Mouse (Mus musculus): ENCODE measurements around the gene Phactr2. TPM values are rescaled to one million over a fixed set of nuclear protein-coding genes. Genes with fewer than 3 reads are reported as not detected.

Phactr2 gene
- polyA plus RNA-seq, 2 experiments, result 1.5 to 3.5 TPM

- Histone ChIP-seq H3K9ac (replicated peaks) (no peak overlapping the region), H3K27ac (no peak overlapping the region), H3K4me1 (replicated peaks; ENCODE audit: control insufficient read depth in 2 of 2, insufficient read depth in 2 of 2, low read length in 1 of 2) (no peaks in the 10 kb centered on the region), H3K27me3 (ENCODE audit: control insufficient read depth, insufficient read depth, low read length) (no peaks in the 10 kb centered on the region), H3K36me3 (replicated peaks; ENCODE audit: control insufficient read depth, insufficient read depth, low read depth) (no peaks in the 10 kb centered on the region), H3K4me2 (ENCODE audit: low read depth) (no peak overlapping the region), H3K9me3 (ENCODE audit: control insufficient read depth, low read length) (no peaks in the 10 kb centered on the region), H3K4me3 (ENCODE audit: insufficient read depth in 1 of 2, low read depth in 2 of 2, low read length in 2 of 2) (no peak overlapping the region)
- 58% methylated on average over 4 of the region's 4 CpGs for WGBS (ENCODE audit: insufficient replicate concordance)
- no peak for ATAC-seq (ENCODE audit: insufficient read depth)
- no peak for DNase-seq (ENCODE audit: low read depth in 3 of 3, low spot score in 3 of 3)
- TF ChIP-seq EP300 (IDR thresholded peaks at IDR 0.05; ENCODE audit: low read depth) (no peak), CTCF (IDR thresholded peaks at IDR 0.05; ENCODE audit: low read depth) (no peak)
Measured at GRCm38 (mm10) chr10:13283441-13283840, 190.8 kb downstream of the Phactr2 start.

DNA sequence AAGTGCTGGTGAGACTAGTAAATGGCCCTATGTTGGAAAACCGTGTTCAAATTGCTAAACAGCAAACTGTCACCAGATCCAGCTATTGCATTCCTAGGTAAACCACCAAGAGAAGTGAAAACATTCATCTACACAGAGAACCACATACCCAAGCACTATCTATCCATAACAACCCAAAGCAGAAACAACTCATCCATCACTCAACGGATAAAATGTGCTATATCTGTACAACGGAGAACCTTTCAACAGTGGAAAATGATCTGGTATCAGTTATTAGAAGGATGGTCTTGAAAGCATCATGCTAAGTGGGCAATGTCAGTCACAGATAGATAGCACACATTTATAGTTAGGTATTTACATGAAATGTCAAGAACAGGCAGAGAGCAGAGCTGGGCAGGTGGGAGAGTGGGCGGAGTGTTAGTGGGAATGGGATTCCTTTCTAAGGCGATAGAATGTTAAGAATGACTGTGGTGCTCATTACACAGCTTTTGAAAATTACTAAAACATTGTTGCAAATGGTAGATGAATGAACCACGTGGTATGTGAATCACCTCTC, 193.8 kb downstream of the Phactr2 start:
- no peak overlapping the region for H3K4me2 ChIP-seq (ENCODE audit: low read depth)
- TF ChIP-seq EP300 (IDR thresholded peaks at IDR 0.05; ENCODE audit: low read depth) (no peak), CTCF (IDR thresholded peaks at IDR 0.05; ENCODE audit: low read depth) (no peak)
- WGBS (ENCODE audit: insufficient replicate concordance), result 58% methylated on average over 6 of the region's 6 CpGs
- no peak overlapping the region for H3K9ac ChIP-seq (replicated peaks)
- no peak overlapping the region for H3K4me3 ChIP-seq (ENCODE audit: insufficient read depth in 1 of 2, low read depth in 2 of 2, low read length in 2 of 2)
- no peaks in the 10 kb centered on the region for H3K9me3 ChIP-seq (ENCODE audit: control insufficient read depth, low read length)
- no peaks in the 10 kb centered on the region for H3K27me3 ChIP-seq (ENCODE audit: control insufficient read depth, insufficient read depth, low read length)
- DNase-seq (ENCODE audit: low read depth in 3 of 3, low spot score in 3 of 3) (no peak), ATAC-seq (ENCODE audit: insufficient read depth) (no peak)
- H3K27ac ChIP-seq, result no peak overlapping the region
- H3K36me3 ChIP-seq (replicated peaks; ENCODE audit: control insufficient read depth, insufficient read depth, low read depth), result no peaks in the 10 kb centered on the region
- no peaks in the 10 kb centered on the region for H3K4me1 ChIP-seq (replicated peaks; ENCODE audit: control insufficient read depth in 2 of 2, insufficient read depth in 2 of 2, low read length in 1 of 2)

GRCm38 (mm10) chr10:13276298-13276697, 197.9 kb downstream of the Phactr2 start:
- 56% methylated on average over 5 of the region's 5 CpGs for WGBS (ENCODE audit: insufficient replicate concordance)
- ATAC-seq (ENCODE audit: insufficient read depth) (no peak), DNase-seq (ENCODE audit: low read depth in 3 of 3, low spot score in 3 of 3) (no peak)
- Histone ChIP-seq H3K27ac (no peak overlapping the region), H3K4me3 (ENCODE audit: insufficient read depth in 1 of 2, low read depth in 2 of 2, low read length in 2 of 2) (no peak overlapping the region), H3K4me2 (ENCODE audit: low read depth) (no peak overlapping the region), H3K4me1 (replicated peaks; ENCODE audit: control insufficient read depth in 2 of 2, insufficient read depth in 2 of 2, low read length in 1 of 2) (no peaks in the 10 kb centered on the region), H3K36me3 (replicated peaks; ENCODE audit: control insufficient read depth, insufficient read depth, low read depth) (no peaks in the 10 kb centered on the region), H3K9ac (replicated peaks) (no peak overlapping the region), H3K9me3 (ENCODE audit: control insufficient read depth, low read length) (no peaks in the 10 kb centered on the region), H3K27me3 (ENCODE audit: control insufficient read depth, insufficient read depth, low read length) (no peaks in the 10 kb centered on the region)
- TF ChIP-seq CTCF (IDR thresholded peaks at IDR 0.05; ENCODE audit: low read depth) (no peak), EP300 (IDR thresholded peaks at IDR 0.05; ENCODE audit: low read depth) (no peak)

DNA sequence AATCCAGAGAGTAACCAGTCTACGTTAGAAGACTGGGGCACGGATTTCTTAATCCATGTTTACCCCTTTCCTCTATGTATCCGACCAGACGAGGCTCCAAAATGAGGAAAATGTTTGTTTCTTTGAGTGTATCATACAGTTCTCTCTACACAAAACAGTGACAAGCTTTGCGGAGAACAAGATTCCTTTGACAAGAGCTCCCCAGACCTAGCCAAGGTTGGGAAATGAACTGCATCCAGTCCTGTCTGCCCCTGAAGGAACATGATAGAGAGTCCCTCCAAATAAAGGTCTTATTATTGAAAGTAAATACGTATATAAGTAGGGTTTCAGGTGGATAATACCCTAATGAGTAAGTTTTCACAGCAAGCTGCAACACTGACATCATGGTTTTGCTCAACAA, 199.1 kb downstream of the Phactr2 start:
- TF ChIP-seq EP300 (IDR thresholded peaks at IDR 0.05; ENCODE audit: low read depth) (no peak), CTCF (IDR thresholded peaks at IDR 0.05; ENCODE audit: low read depth) (no peak)
- no peak overlapping the region for H3K9ac ChIP-seq (replicated peaks)
- ATAC-seq (ENCODE audit: insufficient read depth) (no peak), DNase-seq (ENCODE audit: low read depth in 3 of 3, low spot score in 3 of 3) (no peak)
- no peak overlapping the region for H3K4me3 ChIP-seq (ENCODE audit: insufficient read depth in 1 of 2, low read depth in 2 of 2, low read length in 2 of 2)
- no peak overlapping the region for H3K27ac ChIP-seq
- no peaks in the 10 kb centered on the region for H3K9me3 ChIP-seq (ENCODE audit: control insufficient read depth, low read length)
- WGBS (ENCODE audit: insufficient replicate concordance), result 57% methylated on average over 6 of the region's 6 CpGs
- H3K27me3 ChIP-seq (ENCODE audit: control insufficient read depth, insufficient read depth, low read length), result no peaks in the 10 kb centered on the region
- H3K4me1 ChIP-seq (replicated peaks; ENCODE audit: control insufficient read depth in 2 of 2, insufficient read depth in 2 of 2, low read length in 1 of 2), result no peaks in the 10 kb centered on the region
- no peak overlapping the region for H3K4me2 ChIP-seq (ENCODE audit: low read depth)
- no peaks in the 10 kb centered on the region for H3K36me3 ChIP-seq (replicated peaks; ENCODE audit: control insufficient read depth, insufficient read depth, low read depth)

DNA sequence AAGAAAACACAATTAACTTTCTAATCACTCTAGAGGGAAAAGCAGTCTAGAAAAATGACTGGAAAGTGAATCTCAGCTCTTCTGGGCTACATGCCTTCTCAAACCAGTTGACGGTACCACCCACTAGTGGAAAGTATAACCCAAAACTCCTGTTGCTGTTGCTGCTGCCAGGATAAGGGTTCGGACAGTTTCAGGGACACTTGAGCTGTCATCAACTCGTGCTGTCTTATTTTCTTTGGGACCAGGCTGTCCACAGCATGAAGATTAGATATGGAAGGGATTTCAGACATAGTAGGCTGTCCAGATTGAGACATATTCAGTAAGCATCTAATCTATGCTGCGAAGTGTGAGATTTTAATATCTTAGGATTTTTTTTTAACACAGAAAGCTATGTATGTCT, 199.5 kb downstream of the Phactr2 start:
- Histone ChIP-seq H3K4me2 (ENCODE audit: low read depth) (no peak overlapping the region), H3K27me3 (ENCODE audit: control insufficient read depth, insufficient read depth, low read length) (no peaks in the 10 kb centered on the region), H3K9ac (replicated peaks) (no peak overlapping the region), H3K9me3 (ENCODE audit: control insufficient read depth, low read length) (no peaks in the 10 kb centered on the region), H3K4me1 (replicated peaks; ENCODE audit: control insufficient read depth in 2 of 2, insufficient read depth in 2 of 2, low read length in 1 of 2) (no peaks in the 10 kb centered on the region), H3K36me3 (replicated peaks; ENCODE audit: control insufficient read depth, insufficient read depth, low read depth) (no peaks in the 10 kb centered on the region), H3K4me3 (ENCODE audit: insufficient read depth in 1 of 2, low read depth in 2 of 2, low read length in 2 of 2) (no peak overlapping the region), H3K27ac (no peak overlapping the region)
- 50% methylated on average over 4 of the region's 4 CpGs for WGBS (ENCODE audit: insufficient replicate concordance)
- DNase-seq (ENCODE audit: low read depth in 3 of 3, low spot score in 3 of 3) (no peak), ATAC-seq (ENCODE audit: insufficient read depth) (no peak)
- TF ChIP-seq EP300 (IDR thresholded peaks at IDR 0.05; ENCODE audit: low read depth), result no peak
- no peak for TF ChIP-seq CTCF (IDR thresholded peaks at IDR 0.05; ENCODE audit: low read depth)

All from liver, embryonic 14.5 days (tissue).